Mouse (Mus musculus) MEL (cell line): Measurements from ENCODE around the gene Cd207. TPM values are rescaled to one million over a fixed set of nuclear protein-coding genes. Genes with fewer than 3 reads are reported as not detected.

Source experiments
- DNase-seq: peaks from one replicate; pipeline ENCODE4 v3.0.0; 2011; ENCODE audit warnings: low read depth, low spot score
- H3K27ac ChIP-seq: 2 replicates; pipeline ENCODE4 v1.5.1; 2012; ENCODE audit warnings: low read depth, mild to moderate bottlenecking, control low read depth, low read length, moderate library complexity; ENCODE audit not compliant: control insufficient read depth
- H3K27me3 ChIP-seq, 2 experiments: fragments of 150-350 bp in 1 of 2; sonication (generic) in 1 of 2; 2 replicates each; pipeline ENCODE4 v1.6.1; 2012; ENCODE audit warnings: low read length in 2 of 2, mild to moderate bottlenecking in 2 of 2, improper control_type of control experiment in 1 of 2, moderate library complexity in 1 of 2; ENCODE audit not compliant: insufficient read depth in 2 of 2, control insufficient read depth in 1 of 2
- H3K36me3 ChIP-seq, 2 experiments: 2 replicates each; pipeline ENCODE4 v1.6.1; 2012 to 2014; ENCODE audit warnings: low read length in 2 of 2, improper control_type of control experiment in 1 of 2, inconsistent platforms in 1 of 2, mild to moderate bottlenecking in 1 of 2; ENCODE audit not compliant: insufficient read depth in 2 of 2, control insufficient read depth in 1 of 2
- H3K4me1 ChIP-seq, 2 experiments: fragments of 150-350 bp in 1 of 2; sonication (generic) in 1 of 2; 2 replicates each; pipeline ENCODE4 v1.6.1; 2012; ENCODE audit warnings: low read length in 2 of 2, improper control_type of control experiment in 1 of 2, mild to moderate bottlenecking in 1 of 2; ENCODE audit not compliant: insufficient read depth in 2 of 2, control insufficient read depth in 1 of 2
- H3K4me3 ChIP-seq, 2 experiments: fragments of 150-350 bp in 1 of 2; sonication (generic) in 1 of 2; 2 replicates each; pipeline ENCODE4 v1.5.1; 2012; ENCODE audit warnings: low read depth in 2 of 2, low read length in 2 of 2, mild to moderate bottlenecking in 2 of 2, moderate library complexity in 2 of 2, control low read depth in 1 of 2, improper control_type of control experiment in 1 of 2; ENCODE audit not compliant: control insufficient read depth in 1 of 2, insufficient read depth in 1 of 2
- H3K79me2 ChIP-seq: 2 replicates; pipeline ENCODE4 v1.6.1; 2012; ENCODE audit warnings: mild to moderate bottlenecking, low read length, moderate library complexity; ENCODE audit not compliant: control insufficient read depth, poor library complexity, insufficient read depth
- H3K9ac ChIP-seq: 2 replicates; pipeline ENCODE4 v1.6.1; 2012; ENCODE audit warnings: low read depth, mild to moderate bottlenecking, control low read depth, low read length, moderate library complexity; ENCODE audit not compliant: control insufficient read depth, poor library complexity, severe bottlenecking
- H3K9me3 ChIP-seq: fragments of 150-350 bp; sonication (generic); replicated peaks from 2 replicates; pipeline ENCODE4 v1.6.1; 2012; ENCODE audit warnings: mild to moderate bottlenecking, low read length, improper control_type of control experiment, moderate library complexity; ENCODE audit not compliant: insufficient read depth
- BHLHE40 ChIP-seq: IDR thresholded peaks from 2 replicates; pipeline ENCODE4 v1.6.1; 2012; ENCODE audit warnings: low read depth, mild to moderate bottlenecking, inconsistent platforms, low read length, improper control_type of control experiment, borderline replicate concordance
- CHD1 ChIP-seq: IDR thresholded peaks from 2 replicates; pipeline ENCODE4 v1.6.1; 2012; ENCODE audit warnings: low read depth, mild to moderate bottlenecking, inconsistent platforms, low read length, improper control_type of control experiment
- CHD2 ChIP-seq: IDR thresholded peaks from 2 replicates; pipeline ENCODE4 v1.6.1; 2011; ENCODE audit warnings: low read length, improper control_type of control experiment
- CTCF ChIP-seq, 3 experiments: IDR thresholded peaks in 2 of 3; conservative IDR thresholded peaks in 1 of 3; 2 replicates each; pipeline ENCODE4 v1.5.1; 2011 to 2012; ENCODE audit warnings: low read length in 3 of 3, low read depth in 2 of 3, mild to moderate bottlenecking in 2 of 3, improper control_type of control experiment in 1 of 3, inconsistent platforms in 1 of 3, mixed read lengths in 1 of 3, moderate library complexity in 1 of 3; ENCODE audit not compliant: control insufficient read depth in 1 of 3, insufficient read depth in 1 of 3, poor library complexity in 1 of 3, severe bottlenecking in 1 of 3
- E2F4 ChIP-seq: IDR thresholded peaks from 2 replicates; pipeline ENCODE4 v1.6.1; 2011; ENCODE audit warnings: low read depth, low read length, improper control_type of control experiment, borderline replicate concordance
- ELF1 ChIP-seq: IDR thresholded peaks from 2 replicates; pipeline ENCODE4 v1.6.1; 2014; ENCODE audit warnings: low read depth, mild to moderate bottlenecking, inconsistent platforms, low read length, improper control_type of control experiment, moderate library complexity
- EP300 ChIP-seq, 2 experiments: IDR thresholded peaks; 2 replicates each; pipeline ENCODE4 v1.6.1; 2011; ENCODE audit warnings: improper control_type of control experiment in 2 of 2, low read length in 2 of 2, low read depth in 1 of 2, mild to moderate bottlenecking in 1 of 2
- ETS1 ChIP-seq: IDR thresholded peaks from 2 replicates; pipeline ENCODE4 v1.6.1; 2012; ENCODE audit warnings: low read depth, mild to moderate bottlenecking, inconsistent platforms, low read length, improper control_type of control experiment, moderate library complexity
- GABPA ChIP-seq: IDR thresholded peaks from 2 replicates; pipeline ENCODE4 v1.6.1; 2012; ENCODE audit warnings: low read depth, mild to moderate bottlenecking, inconsistent platforms, low read length, improper control_type of control experiment, moderate library complexity
- GATA1 ChIP-seq: IDR thresholded peaks from 2 replicates; pipeline ENCODE4 v1.6.1; 2011; ENCODE audit warnings: low read depth, low read length, improper control_type of control experiment
- HCFC1 ChIP-seq: IDR thresholded peaks from 2 replicates; pipeline ENCODE4 v1.6.1; 2012; ENCODE audit warnings: low read depth, mild to moderate bottlenecking, inconsistent platforms, low read length, improper control_type of control experiment, moderate library complexity
- JUND ChIP-seq: IDR thresholded peaks from 2 replicates; pipeline ENCODE4 v1.6.1; 2011; ENCODE audit warnings: low read depth, mild to moderate bottlenecking, improper control_type of control experiment, low read length
- KAT2A ChIP-seq: conservative IDR thresholded peaks from 2 replicates; pipeline ENCODE4 v1.6.1; 2012; ENCODE audit warnings: low read depth, low read length, improper control_type of control experiment, inconsistent platforms
- MAFK ChIP-seq: IDR thresholded peaks from 2 replicates; pipeline ENCODE4 v1.6.1; 2011; ENCODE audit warnings: low read depth, mild to moderate bottlenecking, low read length, improper control_type of control experiment, borderline replicate concordance
- MAX ChIP-seq: IDR thresholded peaks from 2 replicates; pipeline ENCODE4 v1.6.1; 2011; ENCODE audit warnings: low read length, improper control_type of control experiment
- MAZ ChIP-seq: IDR thresholded peaks from 2 replicates; pipeline ENCODE4 v1.6.1; 2012; ENCODE audit warnings: low read depth, mild to moderate bottlenecking, inconsistent platforms, low read length, improper control_type of control experiment
- MEF2A ChIP-seq: IDR thresholded peaks from 2 replicates; pipeline ENCODE4 v1.6.1; 2014; ENCODE audit warnings: low read depth, mild to moderate bottlenecking, inconsistent platforms, low read length, improper control_type of control experiment; ENCODE audit not compliant: poor library complexity, insufficient replicate concordance, severe bottlenecking; ENCODE audit errors: extremely low read depth
- MXI1 ChIP-seq: IDR thresholded peaks from 2 replicates; pipeline ENCODE4 v1.6.1; 2011; ENCODE audit warnings: mild to moderate bottlenecking, low read depth, low read length, improper control_type of control experiment
- MYB ChIP-seq: IDR thresholded peaks from 2 replicates; pipeline ENCODE4 v1.6.1; 2011; ENCODE audit warnings: mild to moderate bottlenecking, low read depth, low read length, improper control_type of control experiment
- MYC ChIP-seq: IDR thresholded peaks from 2 replicates; pipeline ENCODE4 v1.6.1; 2011; ENCODE audit warnings: low read depth, mild to moderate bottlenecking, low read length, improper control_type of control experiment, moderate library complexity
- NELFE ChIP-seq: IDR thresholded peaks from 2 replicates; pipeline ENCODE4 v1.6.1; 2011; ENCODE audit warnings: low read depth, low read length, improper control_type of control experiment
- NRF1 ChIP-seq: IDR thresholded peaks from 2 replicates; pipeline ENCODE4 v1.6.1; 2014; ENCODE audit warnings: low read depth, mild to moderate bottlenecking, inconsistent platforms, low read length, improper control_type of control experiment, moderate library complexity; ENCODE audit not compliant: poor library complexity, insufficient read depth, severe bottlenecking
- POLR2A ChIP-seq, 2 experiments: IDR thresholded peaks; 2 replicates each; pipeline ENCODE4 v1.6.1; 2011 to 2012; ENCODE audit warnings: low read length in 2 of 2, mild to moderate bottlenecking in 2 of 2, control low read depth in 1 of 2, improper control_type of control experiment in 1 of 2, low read depth in 1 of 2, moderate library complexity in 1 of 2; ENCODE audit not compliant: control insufficient read depth in 1 of 2, insufficient read depth in 1 of 2, poor library complexity in 1 of 2
- POLR2AphosphoS2 ChIP-seq: IDR thresholded peaks from 2 replicates; pipeline ENCODE4 v1.6.1; 2011; ENCODE audit warnings: low read length, improper control_type of control experiment
- POLR2AphosphoS5 ChIP-seq: IDR thresholded peaks from 2 replicates; pipeline ENCODE4 v1.6.1; 2012; ENCODE audit warnings: low read depth, borderline replicate concordance, mild to moderate bottlenecking, inconsistent platforms, low read length, moderate library complexity, mixed read lengths
- RAD21 ChIP-seq: IDR thresholded peaks from 2 replicates; pipeline ENCODE4 v1.6.1; 2011; ENCODE audit warnings: mild to moderate bottlenecking, low read depth, low read length, improper control_type of control experiment
- SIN3A ChIP-seq: IDR thresholded peaks from 2 replicates; pipeline ENCODE4 v1.6.1; 2012; ENCODE audit warnings: low read length, improper control_type of control experiment, inconsistent platforms
- SMC3 ChIP-seq: IDR thresholded peaks from 2 replicates; pipeline ENCODE4 v1.6.1; 2011; ENCODE audit warnings: low read depth, low read length, improper control_type of control experiment
- TAL1 ChIP-seq: IDR thresholded peaks from 2 replicates; pipeline ENCODE4 v1.6.1; 2012; ENCODE audit warnings: mild to moderate bottlenecking, inconsistent platforms, low read length, moderate library complexity, mixed read lengths
- TBP ChIP-seq: IDR thresholded peaks from 2 replicates; pipeline ENCODE4 v1.8.0; 2011; ENCODE audit warnings: low read depth, low read length, improper control_type of control experiment
- TCF12 ChIP-seq: IDR thresholded peaks from 2 replicates; pipeline ENCODE4 v1.6.1; 2014; ENCODE audit warnings: low read depth, mild to moderate bottlenecking, inconsistent platforms, low read length, improper control_type of control experiment, moderate library complexity
- UBTF ChIP-seq: IDR thresholded peaks from 2 replicates; pipeline ENCODE4 v1.6.1; 2012; ENCODE audit warnings: low read depth, mild to moderate bottlenecking, inconsistent platforms, low read length, improper control_type of control experiment, moderate library complexity, borderline replicate concordance; ENCODE audit not compliant: insufficient read depth
- USF1 ChIP-seq: IDR thresholded peaks from 2 replicates; pipeline ENCODE4 v1.6.1; 2014; ENCODE audit warnings: low read depth, mild to moderate bottlenecking, inconsistent platforms, low read length, improper control_type of control experiment, moderate library complexity
- USF2 ChIP-seq, 2 experiments: IDR thresholded peaks; 2 replicates each; pipeline ENCODE4 v1.6.1; 2011 to 2012; ENCODE audit warnings: improper control_type of control experiment in 2 of 2, low read length in 2 of 2, borderline replicate concordance in 1 of 2, inconsistent platforms in 1 of 2, low read depth in 1 of 2, mild to moderate bottlenecking in 1 of 2; ENCODE audit not compliant: insufficient read depth in 1 of 2
- ZC3H11A ChIP-seq: IDR thresholded peaks from 2 replicates; pipeline ENCODE4 v1.6.1; 2012; ENCODE audit warnings: low read depth, mild to moderate bottlenecking, inconsistent platforms, low read length, improper control_type of control experiment
- ZKSCAN1 ChIP-seq: IDR thresholded peaks from 2 replicates; pipeline ENCODE4 v1.6.1; 2012; ENCODE audit warnings: low read depth, mild to moderate bottlenecking, inconsistent platforms, low read length, improper control_type of control experiment, moderate library complexity
- ZMIZ1 ChIP-seq: IDR thresholded peaks from 2 replicates; pipeline ENCODE4 v1.6.1; 2012; ENCODE audit warnings: low read depth, mild to moderate bottlenecking, inconsistent platforms, low read length, improper control_type of control experiment, moderate library complexity
- ZNF384 ChIP-seq: IDR thresholded peaks from 2 replicates; pipeline ENCODE4 v1.6.1; 2012; ENCODE audit warnings: low read depth, mild to moderate bottlenecking, inconsistent platforms, low read length, improper control_type of control experiment
- polyA plus RNA-seq, 2 experiments: library from polyadenylated mRNA; stranded (reverse) in 1 of 2; unstranded in 1 of 2; fragments of >175 nt in 1 of 2; fragments of >200 nt in 1 of 2; gene quantifications; 2 replicates each; pipeline versions ENCODE4 v1.2.1 to v1.2.4; 2012; ENCODE audit warnings: low replicate concordance in 2 of 2, low read depth in 1 of 2; ENCODE audit not compliant: insufficient read length in 2 of 2, insufficient read depth in 1 of 2, missing spikeins in 1 of 2
- total RNA-seq: library from RNA; depleted of rRNA; stranded (reverse); fragments of 300-350 nt; gene quantifications from 2 replicates; pipeline ENCODE4 v1.2.3, GENCODE M21; 2012

The Cd207 gene
- total and polyA plus RNA-seq, 3 experiments: not detected

DNA sequence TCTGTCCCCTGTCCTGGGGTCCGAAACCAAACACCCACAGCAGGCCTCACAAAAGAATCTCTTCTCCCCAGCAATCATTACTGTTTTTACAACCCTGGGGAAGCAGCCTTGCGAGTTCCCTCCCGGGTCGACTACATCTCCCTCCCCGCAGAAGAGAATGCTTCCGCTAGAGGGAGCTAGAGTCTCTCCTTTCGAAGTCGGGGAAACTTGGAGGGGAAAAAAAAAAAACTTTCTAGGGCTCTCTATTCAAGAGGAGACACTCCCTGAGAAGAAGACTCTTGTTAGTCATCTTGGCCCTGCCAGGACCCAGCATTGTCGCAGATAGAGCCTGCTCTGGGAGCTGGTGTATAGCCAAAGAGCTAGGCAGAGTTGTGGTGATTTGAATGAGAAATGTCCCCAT, 16.2 kb upstream of the Cd207 start:
- H3K4me3 ChIP-seq: peak overlapping the region; percentile 43 to 65
- peaks cover 0 to 6% of the 10 kb centered on the region in 2 experiments; a peak in 2 of 4 replicates for H3K27me3 ChIP-seq
- no peaks in the 10 kb centered on the region for H3K9me3 ChIP-seq
- peak; percentile 92 for DNase-seq
- H3K36me3 ChIP-seq: peaks cover 0 to 3% of the 10 kb centered on the region in 2 experiments; a peak in 2 of 4 replicates
- no peak overlapping the region for H3K27ac ChIP-seq
- H3K4me1 ChIP-seq: peaks cover 2 to 17% of the 10 kb centered on the region in 2 experiments; a peak in 3 of 4 replicates
- no peaks in the 10 kb centered on the region for H3K79me2 ChIP-seq
- peak overlapping the region; percentile 40 for H3K9ac ChIP-seq
- TF ChIP-seq NELFE (no peak), POLR2AphosphoS2 (no peak), E2F4 (no peak), JUND (no peak), RAD21 (peak; percentile 87), ETS1 (no peak), SIN3A (no peak), CHD2 (no peak), TCF12 (no peak), MAZ (peak; percentile 73; the same call in 1 of the 2 replicates), MYB (no peak), MXI1 (0 out of 2 replicates have a peak, but pooled peaks have one; percentile 12), ELF1 (no peak), TAL1 (no peak), GATA1 (no peak), ZC3H11A (peak; percentile 63), HCFC1 (no peak), POLR2A (IDR thresholded peaks at IDR 0.05; ENCODE audit: control insufficient read depth in 1 of 2, insufficient read depth in 1 of 2, low read depth in 1 of 2, low read length in 2 of 2, poor library complexity in 1 of 2) (no peak), MYC (no peak), MAFK (no peak), ZKSCAN1 (peak; percentile 15; the same call in 1 of the 2 replicates), USF1 (no peak), MEF2A (no peak), GABPA (no peak), CHD1 (no peak), TBP (no peak), UBTF (no peak), POLR2AphosphoS5 (no peak), EP300 (IDR thresholded peaks at IDR 0.05; ENCODE audit: low read depth in 1 of 2, low read length in 2 of 2) (no peak), ZNF384 (peak; percentile 98), MAX (no peak), ZMIZ1 (no peak), CTCF (IDR thresholded peaks at IDR 0.05 in 2 of 3, conservative IDR thresholded peaks at IDR 0.05 in 1 of 3; ENCODE audit: control insufficient read depth in 1 of 3, insufficient read depth in 1 of 3, low read depth in 2 of 3, low read length in 3 of 3, poor library complexity in 1 of 3, severe bottlenecking in 1 of 3) (peak; percentile 68 to 93 (median 82)), SMC3 (peak; percentile 58), BHLHE40 (0 out of 2 replicates have a peak, but pooled peaks have one; percentile 26), USF2 (IDR thresholded peaks at IDR 0.05; ENCODE audit: borderline replicate concordance in 1 of 2, insufficient read depth in 1 of 2, low read depth in 1 of 2, low read length in 2 of 2) (no peak), KAT2A (no peak), NRF1 (no peak)
